ENCODE assay signal across 8 mouse cellular contexts in the genomic region with DNA sequence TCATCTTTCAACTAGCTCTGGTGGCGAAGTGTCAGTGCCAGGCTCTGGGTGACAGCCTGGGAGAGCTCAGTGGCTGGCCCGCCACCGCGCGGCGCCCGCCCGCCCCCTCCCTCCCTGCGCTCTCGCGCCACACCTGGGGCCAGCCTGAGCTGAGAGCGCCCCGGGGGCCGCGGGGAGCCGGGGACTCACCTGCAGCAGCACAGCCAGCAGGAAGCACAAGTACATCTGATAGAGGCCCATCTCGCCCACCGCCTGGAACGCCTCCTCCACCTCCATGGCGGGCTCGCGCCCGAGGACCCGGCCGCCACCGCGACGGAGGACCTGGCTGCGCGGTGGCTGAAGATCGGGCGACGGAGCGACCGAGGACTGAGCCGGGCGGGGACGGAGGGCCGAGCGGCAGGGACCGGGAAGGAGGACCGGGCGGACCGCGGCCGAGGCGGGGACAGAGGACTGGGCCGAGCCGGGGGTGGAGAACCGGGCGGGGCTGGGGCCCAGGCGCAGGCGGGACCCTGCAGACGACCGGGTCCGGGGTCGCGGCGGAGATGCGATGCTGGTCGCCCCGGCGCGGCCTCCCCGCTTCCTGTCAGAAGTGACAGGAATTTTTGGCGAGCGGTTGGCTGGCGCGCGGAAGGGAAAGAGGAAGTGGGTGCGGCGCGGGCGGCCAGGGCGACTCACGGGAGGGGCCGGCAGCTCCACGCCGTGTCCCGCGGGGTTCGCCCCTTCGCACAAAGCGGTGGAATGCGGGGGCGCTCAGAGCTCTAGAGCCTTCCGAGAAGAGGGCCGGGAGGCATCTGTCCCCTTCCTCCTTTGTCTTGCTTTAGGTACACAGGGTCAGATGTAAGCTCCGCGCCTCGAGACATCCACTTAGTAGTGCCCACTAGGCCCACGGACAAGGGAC. TPM values are rescaled to one million over a fixed set of nuclear protein-coding genes. Genes with fewer than 3 reads are reported as not detected.
DNase-seq lines count a peak whose midpoint lies in the region; ATAC-seq and TF ChIP-seq lines count a peak whose summit lies in the region.

A gene (minus strand): TSS at position 611 of the 898 bp plus-strand sequence.

- H3K36me3 ChIP-seq in forebrain, embryonic 12.5 days (replicated peaks), result no peaks in the 10 kb centered on the region
- no peaks in the 10 kb centered on the region for H3K36me3 ChIP-seq in heart, postnatal 0 days (replicated peaks; ENCODE audit: control insufficient read depth, insufficient read depth, low read length)
- no peaks in the 10 kb centered on the region for H3K36me3 ChIP-seq in lung, embryonic 15.5 days

- peak; percentile 45; the same call in 1 of the 2 replicates for TF ChIP-seq EP300 in heart, postnatal 0 days (IDR thresholded peaks at IDR 0.05; ENCODE audit: low read depth)

- no peaks in the 10 kb centered on the region for H3K27me3 ChIP-seq in forebrain, embryonic 12.5 days
- no peaks in the 10 kb centered on the region for H3K27me3 ChIP-seq in heart, postnatal 0 days (ENCODE audit: control insufficient read depth, insufficient read depth, low read length)
- H3K27me3 ChIP-seq in lung, embryonic 15.5 days, result no peaks in the 10 kb centered on the region

- no peak within 1 kb of the TSS for H3K27ac ChIP-seq in bone marrow macrophage, adult 2 months (ENCODE audit: insufficient read depth, low read depth, low read length)
- H3K27ac ChIP-seq in forebrain, embryonic 12.5 days, result peak within 1 kb of the TSS; percentile 91
- peak within 1 kb of the TSS; percentile 92 for H3K27ac ChIP-seq in heart, postnatal 0 days (ENCODE audit: low read depth)
- peak within 1 kb of the TSS; percentile 93 for H3K27ac ChIP-seq in lung, embryonic 15.5 days

- TF ChIP-seq POLR2A in bone marrow macrophage, adult 2 months (IDR thresholded peaks at IDR 0.05; ENCODE audit: borderline replicate concordance, low read depth, low read length), result no peak

- no peaks in the 10 kb centered on the region; the same call in 1 of the 2 replicates for H3K4me1 ChIP-seq in bone marrow macrophage, adult 2 months (ENCODE audit: control insufficient read depth, insufficient read depth, low read length)
- peaks cover 22% of the 10 kb centered on the region for H3K4me1 ChIP-seq in forebrain, embryonic 12.5 days
- H3K4me1 ChIP-seq in heart, postnatal 0 days (ENCODE audit: control insufficient read depth, insufficient read depth), result peaks cover 19% of the 10 kb centered on the region
- peaks cover 32% of the 10 kb centered on the region for H3K4me1 ChIP-seq in lung, embryonic 15.5 days

- H3K9me3 ChIP-seq in forebrain, embryonic 12.5 days, result no peaks in the 10 kb centered on the region
- no peaks in the 10 kb centered on the region for H3K9me3 ChIP-seq in heart, postnatal 0 days (replicated peaks; ENCODE audit: control insufficient read depth, low read length)
- H3K9me3 ChIP-seq in lung, embryonic 15.5 days, result no peaks in the 10 kb centered on the region

- no peak for TF ChIP-seq CTCF in bone marrow macrophage, adult 2 months (IDR thresholded peaks at IDR 0.05; ENCODE audit: low read depth, low read length)
- no peak for TF ChIP-seq CTCF in heart, postnatal 0 days (IDR thresholded peaks at IDR 0.05; ENCODE audit: low read depth)

- peak within 1 kb of the TSS; percentile 92 for H3K4me3 ChIP-seq in bone marrow macrophage, adult 2 months (ENCODE audit: insufficient read depth, low read length)
- H3K4me3 ChIP-seq in forebrain, embryonic 12.5 days (replicated peaks), result peak within 1 kb of the TSS; percentile 81
- H3K4me3 ChIP-seq in heart, postnatal 0 days (ENCODE audit: low read depth, low read length), result peak within 1 kb of the TSS; percentile 83
- H3K4me3 ChIP-seq in lung, embryonic 15.5 days, result peak within 1 kb of the TSS; percentile 80

- peak within 1 kb of the TSS; percentile 66 for H3K4me2 ChIP-seq in forebrain, embryonic 12.5 days
- H3K4me2 ChIP-seq in heart, postnatal 0 days (ENCODE audit: low read depth, low read length), result peak within 1 kb of the TSS; percentile 70
- peak within 1 kb of the TSS; percentile 81 for H3K4me2 ChIP-seq in lung, embryonic 15.5 days

- peak; percentile 86 for ATAC-seq in forebrain, embryonic 12.5 days (ENCODE audit: low FRiP score)
- peak; percentile 77 for ATAC-seq in heart, postnatal 0 days (ENCODE audit: insufficient read depth, low read depth)
- ATAC-seq in lung, embryonic 15.5 days (ENCODE audit: borderline replicate concordance, extremely low read depth, low FRiP score, low TSS enrichment), result peak; percentile 81
- ATAC-seq in neutrophil, adult 5-6 weeks (ENCODE audit: extremely low read depth, insufficient number of reproducible peaks, low FRiP score, poor library complexity, severe bottlenecking), result peak; percentile 71

- H3K9ac ChIP-seq in forebrain, embryonic 12.5 days, result peak within 1 kb of the TSS; percentile 92
- peak within 1 kb of the TSS; percentile 78 for H3K9ac ChIP-seq in heart, postnatal 0 days (replicated peaks; ENCODE audit: low read depth, low read length)
- peak within 1 kb of the TSS; percentile 83 for H3K9ac ChIP-seq in lung, embryonic 15.5 days

- WGBS in forebrain, embryonic 12.5 days, result under 1% methylated on average over 91 of the region's 92 CpGs
- under 1% methylated on average over 79 of the region's 92 CpGs for WGBS in heart, postnatal 0 days
- WGBS in lung, embryonic 15.5 days, result under 1% methylated on average over 89 of the region's 92 CpGs

- peak; percentile 70 for DNase-seq in CD4-positive helper T cell, adult 2 months (ENCODE audit: low read depth, low spot score)
- DNase-seq in heart, postnatal 0 days (ENCODE audit: low spot score), result peak; percentile 71
- DNase-seq in kidney, postnatal 36 days, result peak; percentile 75 to 85
- DNase-seq in thymus, adult 18-20 months, result peak; percentile 62

RNA-seq across cellular contexts. Expression of the gene that starts here (rescaled TPM):
- polyA plus RNA-seq in bone marrow macrophage, adult 2 months (2012; ENCODE audit: insufficient read depth, insufficient read length, missing spikeins), result 3.1 and 4.1 TPM in 2 replicates
- polyA plus RNA-seq in forebrain, embryonic 12.5 days (2016; fragmentation: Nextera tagmentation; extraction: Ambion mirVana), result 6.3 and 6.4 TPM in 2 replicates
- 9.3 and 11.0 TPM in 2 replicates for total RNA-seq in heart, postnatal 0 days (2014; rRNA removed; ENCODE audit: low replicate concordance)
- 3.2 TPM in 2 replicates for polyA plus RNA-seq in heart, postnatal 0 days (2015; fragmentation: Nextera tagmentation; extraction: Ambion mirVana)
- 4.2 and 4.6 TPM in 2 replicates for polyA plus RNA-seq in lung, embryonic 15.5 days (2015; fragmentation: Nextera tagmentation; extraction: Ambion mirVana)
- 41.7 and 42.6 TPM in 2 replicates for total RNA-seq in neutrophil, adult 5-6 weeks (2017)
